Mouse (Mus musculus) neural tube, embryonic 14.5 days (tissue): ENCODE measurements around the gene Dnajc11. TPM values are rescaled to one million over a fixed set of nuclear protein-coding genes. Genes with fewer than 3 reads are reported as not detected.

Source experiments
- ATAC-seq: fragments of 200-750 bp; cut with Nextera tagmentation; 2 replicates; pipeline ENCODE4 v1.8.0; 2017; ENCODE audit warnings: low read depth, mild to moderate bottlenecking, moderate TSS enrichment, moderate library complexity
- H3K27ac ChIP-seq: fragments of 300-500 bp; sonication (generic); 2 replicates; pipeline ENCODE4 v1.5.1; 2014; ENCODE audit warnings: low read depth, mild to moderate bottlenecking, control low read depth, low read length, moderate library complexity, mixed read lengths
- H3K27me3 ChIP-seq: fragments of 300-500 bp; sonication (generic); 2 replicates; pipeline ENCODE4 v1.6.1; 2014; ENCODE audit warnings: low read length; ENCODE audit not compliant: control insufficient read depth, insufficient read depth
- H3K36me3 ChIP-seq: fragments of 300-500 bp; sonication (generic); 2 replicates; pipeline ENCODE4 v1.6.1; 2014; ENCODE audit warnings: low read length, mixed read lengths; ENCODE audit not compliant: control insufficient read depth, insufficient read depth
- H3K4me1 ChIP-seq: fragments of 300-500 bp; sonication (generic); 2 replicates; pipeline ENCODE4 v1.6.1; 2014; ENCODE audit warnings: low read length; ENCODE audit not compliant: control insufficient read depth, insufficient read depth
- H3K4me2 ChIP-seq: fragments of 300-500 bp; sonication (generic); 2 replicates; pipeline ENCODE4 v1.6.1; 2014; ENCODE audit warnings: mild to moderate bottlenecking, low read depth, low read length, control low read depth
- H3K4me3 ChIP-seq: fragments of 300-500 bp; sonication (generic); 2 replicates; pipeline ENCODE4 v1.5.1; 2014; ENCODE audit warnings: low read depth, low read length, control low read depth, mixed read lengths
- H3K9ac ChIP-seq: fragments of 300-500 bp; sonication (generic); replicated peaks from 2 replicates; pipeline ENCODE4 v1.6.1; 2014; ENCODE audit warnings: low read depth, mild to moderate bottlenecking, control low read depth, low read length, mixed read lengths
- H3K9me3 ChIP-seq: fragments of 300-500 bp; sonication (generic); 2 replicates; pipeline ENCODE4 v1.6.1; 2016; ENCODE audit warnings: low read length; ENCODE audit not compliant: control insufficient read depth
- WGBS: fragments of 180-500 bp; shearing (Covaris S2); extraction: QIAGEN DNeasy Blood & Tissue Kit; methylation state at CpG from one replicate; pipeline ENCODE4 v1.1.7; 2014; 5-methylcytosine and 5-hydroxymethylcytosine counted together
- polyA plus RNA-seq: library from polyadenylated mRNA; unstranded; fragments of >200 nt; fragmentation: Nextera tagmentation; extraction: Ambion mirVana; gene quantifications from 2 replicates; pipeline ENCODE4 v1.2.1, GENCODE M21; 2014

Gene Dnajc11
- polyA plus RNA-seq, 1 experiment from 2014 or later: 82.4 TPM

GRCm38 (mm10) chr4:151919900-151920643 lies 13.4 kb upstream of the Dnajc11 start:
- no peaks in the 10 kb centered on the region for H3K9me3 ChIP-seq
- ATAC-seq: peak; percentile 46; the same call in 1 of the 2 replicates
- peak overlapping the region; percentile 30; the same call in 1 of the 2 replicates for H3K4me2 ChIP-seq
- H3K4me3 ChIP-seq: no peak overlapping the region
- H3K9ac ChIP-seq: no peak overlapping the region
- H3K27ac ChIP-seq: no peak overlapping the region; the same call in 1 of the 2 replicates
- H3K4me1 ChIP-seq: no peaks in the 10 kb centered on the region
- WGBS: 25% methylated on average over 16 of the region's 16 CpGs
- H3K27me3 ChIP-seq: no peaks in the 10 kb centered on the region
- H3K36me3 ChIP-seq: no peaks in the 10 kb centered on the region

GRCm38 (mm10) chr4:151922124-151922523 lies 11.4 kb upstream of the Dnajc11 start:
- Histone ChIP-seq H3K36me3 (no peaks in the 10 kb centered on the region), H3K9ac (no peak overlapping the region), H3K4me3 (no peak overlapping the region), H3K27me3 (no peaks in the 10 kb centered on the region), H3K27ac (no peak overlapping the region), H3K4me2 (no peak overlapping the region), H3K4me1 (no peaks in the 10 kb centered on the region), H3K9me3 (no peaks in the 10 kb centered on the region)
- 96% methylated on average over 3 of the region's 3 CpGs for WGBS
- no peak for ATAC-seq

GRCm38 (mm10) chr4:151932576-151933504 lies 651 bp upstream of the Dnajc11 start:
- no peaks in the 10 kb centered on the region; the same call in 1 of the 2 replicates for H3K27me3 ChIP-seq
- no peak overlapping the region for H3K4me3 ChIP-seq
- peaks cover 10% of the 10 kb centered on the region for H3K4me1 ChIP-seq
- no peak overlapping the region for H3K4me2 ChIP-seq
- WGBS: 82% methylated on average over 13 of the region's 13 CpGs
- ATAC-seq: peak; percentile 66
- H3K9me3 ChIP-seq: no peaks in the 10 kb centered on the region
- H3K9ac ChIP-seq: no peak overlapping the region
- no peak overlapping the region for H3K27ac ChIP-seq
- H3K36me3 ChIP-seq: no peaks in the 10 kb centered on the region

GRCm38 (mm10) chr4:151934215-151934572 lies 703 bp downstream of the Dnajc11 start:
- 1% methylated on average over 23 of the region's 23 CpGs for WGBS
- no peak overlapping the region for H3K27ac ChIP-seq
- ATAC-seq: no peak

GRCm38 (mm10) chr4:151937441-151937840 lies 4.0 kb downstream of the Dnajc11 start:
- Histone ChIP-seq H3K4me1 (peaks cover 10% of the 10 kb centered on the region), H3K27me3 (no peaks in the 10 kb centered on the region; the same call in 1 of the 2 replicates), H3K36me3 (no peaks in the 10 kb centered on the region), H3K9me3 (no peaks in the 10 kb centered on the region), H3K4me3 (no peak overlapping the region), H3K27ac (no peak overlapping the region), H3K9ac (no peak overlapping the region), H3K4me2 (no peak overlapping the region)
- WGBS: 93% methylated on average over 13 of the region's 13 CpGs
- no peak for ATAC-seq

More at GRCm38 (mm10) chr4:151934215-151934572, 703 bp downstream of the Dnajc11 start:
- Histone ChIP-seq H3K9ac (peak overlapping the region; percentile 90), H3K9me3 (no peaks in the 10 kb centered on the region), H3K4me2 (peak overlapping the region; percentile 74), H3K4me1 (peaks cover 10% of the 10 kb centered on the region), H3K4me3 (peak overlapping the region; percentile 94), H3K27me3 (no peaks in the 10 kb centered on the region; the same call in 1 of the 2 replicates), H3K36me3 (no peaks in the 10 kb centered on the region)

- no peaks in the 10 kb centered on the region; the same call in 1 of the 2 replicates for H3K27me3 ChIP-seq
- H3K27ac ChIP-seq: no peak overlapping the region
- H3K9ac ChIP-seq: no peak overlapping the region
- no peak overlapping the region for H3K4me3 ChIP-seq
- no peaks in the 10 kb centered on the region for H3K36me3 ChIP-seq
- WGBS: 96% methylated on average over 3 of the region's 3 CpGs
- H3K4me2 ChIP-seq: no peak overlapping the region
- no peaks in the 10 kb centered on the region for H3K9me3 ChIP-seq
- no peak for ATAC-seq
- peaks cover 10% of the 10 kb centered on the region for H3K4me1 ChIP-seq
Observed at GRCm38 (mm10) chr4:151938089-151938488, 4.6 kb downstream of the Dnajc11 start.

- no peak for ATAC-seq
- WGBS: 91% methylated on average over 11 of the region's 11 CpGs
- H3K9me3 ChIP-seq: no peaks in the 10 kb centered on the region
- H3K4me3 ChIP-seq: no peak overlapping the region
- no peaks in the 10 kb centered on the region for H3K36me3 ChIP-seq
- no peaks in the 10 kb centered on the region for H3K27me3 ChIP-seq
- no peaks in the 10 kb centered on the region for H3K4me1 ChIP-seq
- no peak overlapping the region for H3K9ac ChIP-seq
- no peak overlapping the region for H3K4me2 ChIP-seq
- no peak overlapping the region for H3K27ac ChIP-seq
Observed at GRCm38 (mm10) chr4:151946211-151946610, 12.7 kb downstream of the Dnajc11 start.

GRCm38 (mm10) chr4:151948497-151949471 lies 15.3 kb downstream of the Dnajc11 start:
- 91% methylated on average over 14 of the region's 14 CpGs for WGBS
- no peak for ATAC-seq
- peaks cover 18% of the 10 kb centered on the region for H3K36me3 ChIP-seq

More at GRCm38 (mm10) chr4:151948497-151949471, 15.3 kb downstream of the Dnajc11 start:
- H3K9me3 ChIP-seq: no peaks in the 10 kb centered on the region
- no peak overlapping the region for H3K27ac ChIP-seq
- no peaks in the 10 kb centered on the region for H3K27me3 ChIP-seq
- H3K4me1 ChIP-seq: no peaks in the 10 kb centered on the region
- H3K4me3 ChIP-seq: no peak overlapping the region
- no peak overlapping the region for H3K9ac ChIP-seq
- H3K4me2 ChIP-seq: no peak overlapping the region
